Mouse (Mus musculus): ENCODE results near the gene Castor1.
A peak's percentile ranks its signal among the peaks of the same experiment; 100 is the strongest.

Gene Castor1

GRCm38 (mm10) chr11:4206563-4206962 is 11.5 kb upstream of the Castor1 start:
- DNase-seq (ENCODE audit: low spot score) = no peak

GRCm38 (mm10) chr11:4207655-4208054 is 10.4 kb upstream of the Castor1 start:
- DNase-seq (ENCODE audit: low spot score) = no peak

- DNase-seq (ENCODE audit: low spot score) = no peak
Measured at GRCm38 (mm10) chr11:4209556-4209955, 8.5 kb upstream of the Castor1 start.

GRCm38 (mm10) chr11:4210786-4211185 is 7.2 kb upstream of the Castor1 start:
- DNase-seq (ENCODE audit: low spot score) = no peak

GRCm38 (mm10) chr11:4213107-4213506 is 4.9 kb upstream of the Castor1 start:
- no peak for DNase-seq (ENCODE audit: low spot score)

- no peak for DNase-seq (ENCODE audit: low spot score)
Measured at GRCm38 (mm10) chr11:4214572-4214971, 3.5 kb upstream of the Castor1 start.

- no peak for DNase-seq (ENCODE audit: low spot score)
Measured at GRCm38 (mm10) chr11:4215061-4215460, 3.0 kb upstream of the Castor1 start.

- peak; percentile 36 for DNase-seq (ENCODE audit: low spot score)
Measured at GRCm38 (mm10) chr11:4216248-4217000, 1.6 kb upstream of the Castor1 start.

GRCm38 (mm10) chr11:4218637-4219036 is 612 bp downstream of the Castor1 start:
- no peak for DNase-seq (ENCODE audit: low spot score)

- peak; percentile 49 for DNase-seq (ENCODE audit: low spot score)
Measured at GRCm38 (mm10) chr11:4219317-4219751, 1.3 kb downstream of the Castor1 start.

GRCm38 (mm10) chr11:4219908-4220307 is 1.9 kb downstream of the Castor1 start:
- DNase-seq (ENCODE audit: low spot score) = no peak

GRCm38 (mm10) chr11:4220443-4221400 is 2.7 kb downstream of the Castor1 start:
- DNase-seq (ENCODE audit: low spot score) = peak; percentile 71

GRCm38 (mm10) chr11:4222046-4222950 is 4.3 kb downstream of the Castor1 start:
- no peak for DNase-seq (ENCODE audit: low spot score)

- no peak for DNase-seq (ENCODE audit: low spot score)
Measured at GRCm38 (mm10) chr11:4223393-4224188, 5.6 kb downstream of the Castor1 start.

GRCm38 (mm10) chr11:4224223-4224622 is 6.2 kb downstream of the Castor1 start:
- DNase-seq (ENCODE audit: low spot score) = no peak

GRCm38 (mm10) chr11:4226569-4227325 is 8.7 kb downstream of the Castor1 start:
- DNase-seq (ENCODE audit: low spot score) = no peak

GRCm38 (mm10) chr11:4228463-4228862 is 10.4 kb downstream of the Castor1 start:
- no peak for DNase-seq (ENCODE audit: low spot score)

- no peak for DNase-seq (ENCODE audit: low spot score)
Measured at GRCm38 (mm10) chr11:4229841-4230240, 11.8 kb downstream of the Castor1 start.

- no peak for DNase-seq (ENCODE audit: low spot score)
Measured at GRCm38 (mm10) chr11:4231435-4231834, 13.4 kb downstream of the Castor1 start.

- no peak for DNase-seq (ENCODE audit: low spot score)
Measured at GRCm38 (mm10) chr11:4232644-4233043, 14.6 kb downstream of the Castor1 start.
